Mouse (Mus musculus): Measurements from ENCODE around the gene Ntn1. TPM values are rescaled to one million over a fixed set of nuclear protein-coding genes. Genes with fewer than 3 reads are reported as not detected.

The Ntn1 gene
- polyA plus RNA-seq, 1 experiment from 2014 or later = 18.3 TPM

- peaks cover 35% of the 10 kb centered on the region for H3K27me3 ChIP-seq
- ATAC-seq (replicated peaks; ENCODE audit: insufficient number of reproducible peaks, insufficient read depth, low FRiP score, low read depth) = no peak
- peaks cover 14% of the 10 kb centered on the region for H3K4me1 ChIP-seq (replicated peaks)
- H3K9ac ChIP-seq = no peak overlapping the region
- H3K27ac ChIP-seq = no peak overlapping the region
- no peak overlapping the region for H3K4me2 ChIP-seq
- H3K36me3 ChIP-seq = no peaks in the 10 kb centered on the region
- H3K9me3 ChIP-seq (replicated peaks) = no peaks in the 10 kb centered on the region
- 83% methylated on average over 5 of the region's 5 CpGs for WGBS
- no peak overlapping the region for H3K4me3 ChIP-seq
Measured at GRCm38 (mm10) chr11:68433534-68433933, 32.9 kb upstream of the Ntn1 start.

GRCm38 (mm10) chr11:68432361-68433021 lies 31.9 kb upstream of the Ntn1 start:
- no peak for ATAC-seq (replicated peaks; ENCODE audit: insufficient number of reproducible peaks, insufficient read depth, low FRiP score, low read depth)
- no peaks in the 10 kb centered on the region for H3K36me3 ChIP-seq
- no peak overlapping the region for H3K27ac ChIP-seq
- peaks cover 35% of the 10 kb centered on the region for H3K27me3 ChIP-seq
- H3K4me2 ChIP-seq = peak overlapping the region; percentile 78
- 0 out of 2 replicates have a peak overlapping the region, but pooled peaks have one; percentile 29 for H3K9ac ChIP-seq
- H3K4me3 ChIP-seq = peak overlapping the region; percentile 51
- H3K4me1 ChIP-seq (replicated peaks) = peaks cover 14% of the 10 kb centered on the region
- WGBS = 29% methylated on average over 23 of the region's 23 CpGs
- no peaks in the 10 kb centered on the region for H3K9me3 ChIP-seq (replicated peaks)

- peak within 1 kb of the TSS; percentile 78 for H3K4me2 ChIP-seq
- H3K4me3 ChIP-seq = peak within 1 kb of the TSS; percentile 51
- peaks cover 35% of the 10 kb centered on the region for H3K27me3 ChIP-seq
- H3K9me3 ChIP-seq (replicated peaks) = no peaks in the 10 kb centered on the region
- peak within 1 kb of the TSS; percentile 31; the same call in 1 of the 2 replicates for H3K9ac ChIP-seq
- WGBS = 8% methylated on average over 35 of the region's 35 CpGs
- peak; percentile 81 for ATAC-seq (replicated peaks; ENCODE audit: insufficient number of reproducible peaks, insufficient read depth, low FRiP score, low read depth)
- peaks cover 14% of the 10 kb centered on the region for H3K4me1 ChIP-seq (replicated peaks)
- no peaks in the 10 kb centered on the region for H3K36me3 ChIP-seq
- H3K27ac ChIP-seq = no peak within 1 kb of the TSS
Measured at GRCm38 (mm10) chr11:68431699-68432360, 31.2 kb upstream of the Ntn1 start, which contains the start of gene Pik3r5. Gene Pik3r5, plus strand, starts transcription at chr11:68432121.

GRCm38 (mm10) chr11:68430662-68431061 lies 30.0 kb upstream of the Ntn1 start:
- H3K27me3 ChIP-seq = peaks cover 35% of the 10 kb centered on the region
- WGBS = 55% methylated on average over 5 of the region's 5 CpGs
- no peak for ATAC-seq (replicated peaks; ENCODE audit: insufficient number of reproducible peaks, insufficient read depth, low FRiP score, low read depth)
- H3K4me1 ChIP-seq (replicated peaks) = peaks cover 14% of the 10 kb centered on the region
- H3K27ac ChIP-seq = no peak overlapping the region
- no peaks in the 10 kb centered on the region for H3K9me3 ChIP-seq (replicated peaks)
- no peaks in the 10 kb centered on the region for H3K36me3 ChIP-seq
- no peak overlapping the region for H3K9ac ChIP-seq
- H3K4me3 ChIP-seq = no peak overlapping the region
- no peak overlapping the region for H3K4me2 ChIP-seq

GRCm38 (mm10) chr11:68427083-68427570 lies 26.5 kb upstream of the Ntn1 start:
- Histone ChIP-seq H3K9me3 (replicated peaks) (no peaks in the 10 kb centered on the region), H3K27ac (no peak overlapping the region), H3K36me3 (no peaks in the 10 kb centered on the region), H3K27me3 (peaks cover 11% of the 10 kb centered on the region), H3K4me3 (no peak overlapping the region), H3K4me1 (replicated peaks) (peaks cover 9% of the 10 kb centered on the region), H3K9ac (no peak overlapping the region), H3K4me2 (no peak overlapping the region)
- WGBS = 78% methylated on average over 5 of the region's 5 CpGs
- ATAC-seq (replicated peaks; ENCODE audit: insufficient number of reproducible peaks, insufficient read depth, low FRiP score, low read depth) = no peak

GRCm38 (mm10) chr11:68425492-68426315 lies 25.1 kb upstream of the Ntn1 start:
- Histone ChIP-seq H3K27ac (no peak overlapping the region), H3K4me2 (no peak overlapping the region), H3K27me3 (peaks cover 1% of the 10 kb centered on the region; the same call in 1 of the 2 replicates), H3K36me3 (no peaks in the 10 kb centered on the region), H3K9ac (no peak overlapping the region), H3K9me3 (replicated peaks) (no peaks in the 10 kb centered on the region), H3K4me1 (replicated peaks) (no peaks in the 10 kb centered on the region), H3K4me3 (no peak overlapping the region)
- 63% methylated on average over 8 of the region's 8 CpGs for WGBS
- ATAC-seq (replicated peaks; ENCODE audit: insufficient number of reproducible peaks, insufficient read depth, low FRiP score, low read depth) = no peak

- no peaks in the 10 kb centered on the region for H3K27me3 ChIP-seq
- H3K4me1 ChIP-seq (replicated peaks) = no peaks in the 10 kb centered on the region
- H3K4me2 ChIP-seq = no peak overlapping the region
- no peaks in the 10 kb centered on the region for H3K36me3 ChIP-seq
- H3K4me3 ChIP-seq = no peak overlapping the region
- 0 out of 2 replicates have a peak, but pooled peaks cover 4% of the 10 kb centered on the region for H3K9me3 ChIP-seq (replicated peaks)
- no peak for ATAC-seq (replicated peaks; ENCODE audit: insufficient number of reproducible peaks, insufficient read depth, low FRiP score, low read depth)
- no peak overlapping the region for H3K27ac ChIP-seq
- H3K9ac ChIP-seq = no peak overlapping the region
- 45% methylated on average over 9 of the region's 9 CpGs for WGBS
Measured at GRCm38 (mm10) chr11:68417831-68418230, 17.2 kb upstream of the Ntn1 start.

- Histone ChIP-seq H3K27me3 (no peaks in the 10 kb centered on the region), H3K4me1 (replicated peaks) (no peaks in the 10 kb centered on the region), H3K27ac (no peak overlapping the region), H3K36me3 (no peaks in the 10 kb centered on the region), H3K9me3 (replicated peaks) (0 out of 2 replicates have a peak, but pooled peaks cover 4% of the 10 kb centered on the region), H3K4me3 (no peak overlapping the region), H3K4me2 (no peak overlapping the region), H3K9ac (no peak overlapping the region)
- 46% methylated on average over 3 of the region's 3 CpGs for WGBS
- ATAC-seq (replicated peaks; ENCODE audit: insufficient number of reproducible peaks, insufficient read depth, low FRiP score, low read depth) = no peak
Measured at GRCm38 (mm10) chr11:68417001-68417400, 16.4 kb upstream of the Ntn1 start.

GRCm38 (mm10) chr11:68408127-68408526 lies 7.5 kb upstream of the Ntn1 start:
- H3K4me2 ChIP-seq = no peak overlapping the region
- no peak; the same call in 1 of the 2 replicates for ATAC-seq (replicated peaks; ENCODE audit: insufficient number of reproducible peaks, insufficient read depth, low FRiP score, low read depth)
- H3K9ac ChIP-seq = no peak overlapping the region
- H3K4me1 ChIP-seq (replicated peaks) = peaks cover 10% of the 10 kb centered on the region
- 42% methylated on average over 2 of the region's 2 CpGs for WGBS
- no peak overlapping the region for H3K27ac ChIP-seq
- peaks cover 10% of the 10 kb centered on the region for H3K27me3 ChIP-seq
- H3K36me3 ChIP-seq = no peaks in the 10 kb centered on the region
- H3K9me3 ChIP-seq (replicated peaks) = no peaks in the 10 kb centered on the region
- H3K4me3 ChIP-seq = no peak overlapping the region

- 53% methylated on average over 11 of the region's 11 CpGs for WGBS
- Histone ChIP-seq H3K9me3 (replicated peaks) (no peaks in the 10 kb centered on the region), H3K4me2 (no peak overlapping the region), H3K4me1 (replicated peaks) (peaks cover 10% of the 10 kb centered on the region), H3K9ac (no peak overlapping the region), H3K36me3 (no peaks in the 10 kb centered on the region), H3K27ac (no peak overlapping the region), H3K4me3 (no peak overlapping the region), H3K27me3 (peaks cover 18% of the 10 kb centered on the region)
- ATAC-seq (replicated peaks; ENCODE audit: insufficient number of reproducible peaks, insufficient read depth, low FRiP score, low read depth) = no peak
Measured at GRCm38 (mm10) chr11:68407266-68407926, 6.8 kb upstream of the Ntn1 start.

GRCm38 (mm10) chr11:68405576-68405975 lies 5.0 kb upstream of the Ntn1 start:
- 77% methylated on average over 8 of the region's 8 CpGs for WGBS
- H3K4me1 ChIP-seq (replicated peaks) = peaks cover 13% of the 10 kb centered on the region

More at GRCm38 (mm10) chr11:68405576-68405975, 5.0 kb upstream of the Ntn1 start:
- no peak overlapping the region for H3K9ac ChIP-seq
- no peak overlapping the region for H3K4me2 ChIP-seq
- no peaks in the 10 kb centered on the region for H3K36me3 ChIP-seq
- no peaks in the 10 kb centered on the region for H3K9me3 ChIP-seq (replicated peaks)
- peaks cover 33% of the 10 kb centered on the region for H3K27me3 ChIP-seq
- H3K27ac ChIP-seq = no peak overlapping the region
- no peak overlapping the region for H3K4me3 ChIP-seq
- no peak for ATAC-seq (replicated peaks; ENCODE audit: insufficient number of reproducible peaks, insufficient read depth, low FRiP score, low read depth)
